Mouse (Mus musculus): ENCODE data around the gene Aak1. TPM values are rescaled to one million over a fixed set of nuclear protein-coding genes. Genes with fewer than 3 reads are reported as not detected.
"Not testable (repeated sequence)": the region's sequence is repeated elsewhere in the genome, so short reads cannot be mapped to it uniquely, and the experiment has no call there.

Aak1 gene
- polyA plus RNA-seq, 1 experiment from 2014 or later, result 39.3 TPM

- no peak overlapping the region for H3K27ac ChIP-seq (replicated peaks)
Observed at GRCm38 (mm10) chr6:87040971-87041370, 191.7 kb downstream of the Aak1 start.

DNA sequence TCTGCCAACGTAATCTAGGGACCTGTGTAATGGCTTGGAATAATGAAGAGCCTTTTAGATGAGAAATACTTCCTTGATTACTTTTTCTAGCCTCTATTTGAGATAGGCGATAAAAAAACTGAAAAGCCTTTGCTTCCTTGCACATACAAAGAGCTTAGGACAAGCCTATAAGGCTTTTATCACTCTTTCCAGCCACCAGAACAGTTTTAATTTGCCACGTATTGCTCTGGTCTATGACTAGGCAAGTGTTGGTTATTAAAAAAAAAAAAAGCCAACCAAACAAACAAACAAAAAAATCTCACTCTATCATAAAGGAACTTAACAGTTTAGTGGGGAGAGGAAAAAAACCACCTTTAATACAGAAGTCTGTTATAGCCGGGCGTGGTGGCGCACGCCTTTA is 192.1 kb downstream of the Aak1 start:
- WGBS, result 82% methylated on average over 7 of the region's 7 CpGs
- Histone ChIP-seq H3K4me3 (no peak overlapping the region), H3K9me3 (no peaks in the 10 kb centered on the region), H3K27me3 (no peaks in the 10 kb centered on the region), H3K36me3 (no peaks in the 10 kb centered on the region), H3K4me2 (replicated peaks) (peak overlapping the region; percentile 58; the same call in 1 of the 2 replicates), H3K4me1 (peaks cover 19% of the 10 kb centered on the region), H3K9ac (replicated peaks) (no peak overlapping the region), H3K27ac (replicated peaks) (no peak overlapping the region)
- no peak for ATAC-seq (replicated peaks)

More at GRCm38 (mm10) chr6:87040971-87041370, 191.7 kb downstream of the Aak1 start:
- Histone ChIP-seq H3K4me1 (peaks cover 19% of the 10 kb centered on the region), H3K27me3 (no peaks in the 10 kb centered on the region), H3K9ac (replicated peaks) (no peak overlapping the region), H3K9me3 (no peaks in the 10 kb centered on the region), H3K36me3 (no peaks in the 10 kb centered on the region), H3K4me3 (no peak overlapping the region), H3K4me2 (replicated peaks) (no peak overlapping the region)
- no peak for ATAC-seq (replicated peaks)
- WGBS, result 76% methylated on average over 4 of the region's 4 CpGs

DNA sequence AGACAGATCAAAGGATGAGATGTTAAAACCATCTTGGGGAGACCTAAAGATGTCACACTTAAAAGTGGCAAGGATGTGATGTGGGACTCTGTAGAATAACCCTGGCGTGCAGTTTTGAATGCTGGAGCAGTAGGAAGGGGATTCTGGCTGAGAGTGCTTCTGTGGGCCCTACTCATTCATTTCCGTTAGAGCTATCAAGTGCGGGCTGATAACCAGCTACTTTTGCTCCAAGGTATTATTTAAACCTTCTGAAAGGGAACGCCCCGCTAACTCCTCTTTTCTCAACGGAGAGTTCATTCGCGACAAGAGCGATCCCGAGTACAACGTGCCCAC is 192.7 kb downstream of the Aak1 start:
- Histone ChIP-seq H3K27ac (replicated peaks) (peak overlapping the region; percentile 95), H3K36me3 (no peaks in the 10 kb centered on the region), H3K27me3 (no peaks in the 10 kb centered on the region), H3K9me3 (no peaks in the 10 kb centered on the region), H3K9ac (replicated peaks) (peak overlapping the region; percentile 88), H3K4me2 (replicated peaks) (peak overlapping the region; percentile 58), H3K4me3 (peak overlapping the region; percentile 79), H3K4me1 (peaks cover 19% of the 10 kb centered on the region)
- under 1% methylated on average over 11 of the region's 11 CpGs for WGBS
- ATAC-seq (replicated peaks), result 0 out of 2 replicates have a peak, but pooled peaks have one; percentile 3

DNA sequence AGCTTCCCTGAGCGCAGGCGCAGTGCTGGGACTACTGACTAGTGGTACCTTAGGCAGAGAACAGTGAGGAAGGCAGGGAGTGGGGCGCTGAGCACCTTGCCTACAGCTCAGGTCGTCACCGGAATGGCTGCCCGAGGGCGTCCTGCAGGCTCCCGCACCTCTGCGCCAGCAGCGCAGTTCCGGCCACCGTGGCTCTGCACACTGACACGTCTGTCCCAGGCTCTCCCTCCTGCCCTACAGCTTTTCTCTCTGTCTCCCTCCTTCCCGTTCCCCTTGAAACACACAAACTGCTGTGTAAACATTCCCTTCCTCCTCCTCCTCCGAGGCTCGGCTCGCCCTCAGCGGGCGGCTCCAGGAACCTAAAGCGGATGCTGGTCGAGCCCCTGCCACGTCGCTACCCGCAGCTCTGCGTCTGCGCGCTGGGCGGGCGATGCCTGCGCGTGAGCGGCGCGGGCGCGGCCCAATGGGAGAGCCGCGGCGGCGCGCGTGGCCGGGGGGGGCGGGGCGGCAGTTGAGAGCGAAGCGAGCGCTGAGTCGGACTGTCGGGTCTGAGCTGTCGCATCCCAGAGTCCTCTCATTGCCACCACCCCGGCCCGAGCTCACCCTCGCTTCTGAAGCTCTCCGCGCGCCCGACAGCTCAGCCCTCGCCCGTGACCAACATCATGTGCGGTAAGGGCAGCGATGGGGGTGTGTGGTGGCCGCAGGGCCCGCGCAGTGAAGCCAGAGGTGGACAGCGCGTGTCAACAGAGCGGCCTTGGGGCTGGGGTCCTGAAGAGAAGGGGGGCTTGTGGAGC is 193.2 kb downstream of the Aak1 start, which contains the start of gene Gfpt1:
TSS of gene Gfpt1 (plus strand) at position 510 of the 794 bp plus-strand sequence.
- under 1% methylated on average over 65 of the region's 68 CpGs for WGBS

DNA sequence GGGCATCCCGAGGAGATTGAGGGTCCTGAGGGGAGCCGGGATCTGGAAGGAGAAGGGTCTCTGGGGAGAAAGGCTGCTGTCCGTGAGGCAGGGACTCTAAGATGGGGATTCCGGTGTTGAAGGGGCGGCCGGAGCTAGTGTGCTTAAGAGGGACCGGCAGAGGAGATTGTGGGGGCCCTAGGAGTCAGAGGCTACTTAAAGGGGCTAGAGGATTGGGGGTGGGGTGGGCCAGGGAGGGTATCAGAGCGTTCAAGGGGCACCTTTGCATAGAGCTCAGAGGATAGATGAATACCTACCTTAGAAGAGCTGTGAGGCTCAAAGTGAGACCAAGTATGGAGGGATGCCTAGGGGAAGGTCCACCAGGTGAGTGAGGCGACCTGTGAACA is 193.8 kb downstream of the Aak1 start:
- Histone ChIP-seq H3K4me2 (replicated peaks) (peak overlapping the region; percentile 79), H3K4me1 (peaks cover 19% of the 10 kb centered on the region), H3K9ac (replicated peaks) (peak overlapping the region; percentile 88), H3K9me3 (no peaks in the 10 kb centered on the region), H3K27me3 (no peaks in the 10 kb centered on the region), H3K4me3 (peak overlapping the region; percentile 79), H3K36me3 (0 out of 2 replicates have a peak, but pooled peaks cover 3% of the 10 kb centered on the region), H3K27ac (replicated peaks) (peak overlapping the region; percentile 95)
- no peak; the same call in 1 of the 2 replicates for ATAC-seq (replicated peaks)
- WGBS, result under 1% methylated on average over 9 of the region's 9 CpGs

More for the DNA sequence above, 193.2 kb downstream of the Aak1 start, which contains the start of gene Gfpt1:
- no peaks in the 10 kb centered on the region for H3K27me3 ChIP-seq
- no peaks in the 10 kb centered on the region for H3K9me3 ChIP-seq
- H3K27ac ChIP-seq (replicated peaks), result peak within 1 kb of the TSS; percentile 95
- peak; percentile 98 for ATAC-seq (replicated peaks)
- no peaks in the 10 kb centered on the region for H3K36me3 ChIP-seq
- H3K4me1 ChIP-seq, result peaks cover 19% of the 10 kb centered on the region
- peak within 1 kb of the TSS; percentile 88 for H3K9ac ChIP-seq (replicated peaks)
- peak within 1 kb of the TSS; percentile 79 for H3K4me3 ChIP-seq
- H3K4me2 ChIP-seq (replicated peaks), result peak within 1 kb of the TSS; percentile 79

DNA sequence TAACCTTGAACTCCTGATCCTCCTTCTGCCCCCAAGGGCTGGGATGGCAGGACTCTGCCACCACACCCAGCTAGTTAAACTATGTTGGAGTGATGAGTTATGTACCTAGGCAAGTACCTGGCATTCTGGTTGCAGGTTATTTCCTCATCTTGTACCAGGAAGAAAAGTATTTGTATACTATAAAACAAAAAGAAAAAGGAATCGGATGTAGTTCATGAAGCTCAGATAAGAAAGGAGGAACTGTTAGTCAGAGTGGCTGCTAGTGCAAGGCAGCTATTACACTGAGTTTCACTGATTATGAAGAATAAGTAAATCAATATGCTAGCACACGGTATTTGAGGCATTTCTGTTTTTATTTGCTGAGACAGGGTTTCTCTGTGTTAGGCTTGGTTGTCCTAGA is 195.6 kb downstream of the Aak1 start:
- Histone ChIP-seq H3K4me1 (peaks cover 19% of the 10 kb centered on the region), H3K27me3 (no peaks in the 10 kb centered on the region), H3K9ac (replicated peaks) (no peak overlapping the region), H3K9me3 (no peaks in the 10 kb centered on the region), H3K4me2 (replicated peaks) (no peak overlapping the region), H3K36me3 (0 out of 2 replicates have a peak, but pooled peaks cover 3% of the 10 kb centered on the region), H3K4me3 (no peak overlapping the region), H3K27ac (replicated peaks) (no peak overlapping the region)
- no peak for ATAC-seq (replicated peaks)
- WGBS, result 87% methylated on average over 2 of the region's 2 CpGs

GRCm38 (mm10) chr6:87045507-87045906 is 196.2 kb downstream of the Aak1 start:
- ATAC-seq (replicated peaks), result no peak
- Histone ChIP-seq H3K4me1 (peaks cover 19% of the 10 kb centered on the region), H3K4me2 (replicated peaks) (no peak overlapping the region), H3K27ac (replicated peaks) (no peak overlapping the region), H3K27me3 (no peaks in the 10 kb centered on the region), H3K4me3 (no peak overlapping the region), H3K9me3 (no peaks in the 10 kb centered on the region), H3K36me3 (0 out of 2 replicates have a peak, but pooled peaks cover 3% of the 10 kb centered on the region), H3K9ac (replicated peaks) (no peak overlapping the region)
- 79% methylated on average over 3 of the region's 3 CpGs for WGBS

- H3K4me2 ChIP-seq (replicated peaks); H3K9me3 ChIP-seq; H3K27ac ChIP-seq (replicated peaks); H3K4me1 ChIP-seq; H3K27me3 ChIP-seq; H3K9ac ChIP-seq (replicated peaks); H3K4me3 ChIP-seq; ATAC-seq (replicated peaks): not testable (repeated sequence)
- WGBS, result 98% methylated on average over 7 of the region's 7 CpGs
- H3K36me3 ChIP-seq, result peaks cover 22% of the 10 kb centered on the region
Observed at GRCm38 (mm10) chr6:87048712-87049111, 199.4 kb downstream of the Aak1 start.

- peaks cover 47% of the 10 kb centered on the region for H3K36me3 ChIP-seq
- 96% methylated on average over 10 of the region's 10 CpGs for WGBS
- H3K27me3 ChIP-seq, result no peaks in the 10 kb centered on the region
Observed at GRCm38 (mm10) chr6:87051886-87052425, 202.6 kb downstream of the Aak1 start.

More at GRCm38 (mm10) chr6:87051886-87052425, 202.6 kb downstream of the Aak1 start:
- Histone ChIP-seq H3K9ac (replicated peaks) (no peak overlapping the region), H3K27ac (replicated peaks) (no peak overlapping the region), H3K4me2 (replicated peaks) (no peak overlapping the region), H3K9me3 (no peaks in the 10 kb centered on the region), H3K4me1 (no peaks in the 10 kb centered on the region), H3K4me3 (no peak overlapping the region)
- ATAC-seq (replicated peaks), result no peak

Other genes with a start within 250 kb of the Aak1 start
- 0.59 and 0.61 TPM in 2 replicates for gene Asprv1, start 221.4 kb upstream of the Aak1 start, polyA plus RNA-seq (2015; fragmentation: Nextera tagmentation; extraction: Ambion mirVana)
- gene Mxd1, start 180.4 kb upstream of the Aak1 start, polyA plus RNA-seq (2015; fragmentation: Nextera tagmentation; extraction: Ambion mirVana), result 22.8 and 23.2 TPM in 2 replicates
- 113 and 124 TPM in 2 replicates for gene Snrnp27, start 165.0 kb upstream of the Aak1 start, polyA plus RNA-seq (2015; fragmentation: Nextera tagmentation; extraction: Ambion mirVana)
- 48.3 TPM in 2 replicates for gene Gmcl1, start 116.1 kb upstream of the Aak1 start, polyA plus RNA-seq (2015; fragmentation: Nextera tagmentation; extraction: Ambion mirVana)
- 5.8 and 5.9 TPM in 2 replicates for gene Anxa4, start 55.9 kb upstream of the Aak1 start, polyA plus RNA-seq (2015; fragmentation: Nextera tagmentation; extraction: Ambion mirVana)
- gene Nfu1, start 159.7 kb downstream of the Aak1 start, polyA plus RNA-seq (2015; fragmentation: Nextera tagmentation; extraction: Ambion mirVana), result 101 and 106 TPM in 2 replicates
- gene Gfpt1, start 193.3 kb downstream of the Aak1 start, polyA plus RNA-seq (2015; fragmentation: Nextera tagmentation; extraction: Ambion mirVana), result 18.6 and 19.6 TPM in 2 replicates